ENCODE assay signal across 8 mouse cellular contexts in genomic region chr1:34006828-34007361, GRCm38 (mm10).
DNase-seq lines count a peak whose midpoint lies in the region; ATAC-seq lines count a peak whose summit lies in the region.

No protein-coding gene starts in this region.

- H3K9ac ChIP-seq in heart, embryonic 14.5 days (ENCODE audit: low read length), result no peak overlapping the region
- H3K9ac ChIP-seq in hindbrain, embryonic 12.5 days, result peak overlapping the region; percentile 75
- peak overlapping the region; percentile 83 for H3K9ac ChIP-seq in midbrain, embryonic 13.5 days (replicated peaks)

- ATAC-seq in heart, embryonic 14.5 days (ENCODE audit: insufficient number of reproducible peaks, insufficient read depth, low FRiP score, low read depth), result no peak
- no peak for ATAC-seq in hindbrain, embryonic 12.5 days (ENCODE audit: low FRiP score)
- no peak for ATAC-seq in midbrain, embryonic 13.5 days
- no peak for ATAC-seq in erythroid progenitor cell, adult 5-6 weeks (replicated peaks; ENCODE audit: low FRiP score, poor library complexity, severe bottlenecking)

- DNase-seq in heart, adult 8-10 months (ENCODE audit: low spot score), result no peak
- peak; percentile 37 for DNase-seq in brain, adult 2 months (ENCODE audit: low read depth, low spot score)
- DNase-seq in testis, postnatal 10 days (ENCODE audit: low spot score), result no peak
- DNase-seq in adipocyte (ENCODE audit: low spot score), result no peak

- H3K27ac ChIP-seq in heart, embryonic 14.5 days (replicated peaks in 1 of 2; ENCODE audit: control insufficient read depth in 1 of 2, insufficient read depth in 1 of 2, low read depth in 2 of 2, low read length in 2 of 2), result no peak overlapping the region
- H3K27ac ChIP-seq in hindbrain, embryonic 12.5 days, result peak overlapping the region; percentile 89; the same call in 1 of the 2 replicates
- H3K27ac ChIP-seq in midbrain, embryonic 13.5 days, result peak overlapping the region; percentile 91

- H3K9me3 ChIP-seq in heart, embryonic 14.5 days (ENCODE audit: control insufficient read depth, low read length), result no peaks in the 10 kb centered on the region
- H3K9me3 ChIP-seq in hindbrain, embryonic 12.5 days (replicated peaks), result no peaks in the 10 kb centered on the region
- H3K9me3 ChIP-seq in midbrain, embryonic 13.5 days, result no peaks in the 10 kb centered on the region

- H3K27me3 ChIP-seq in heart, embryonic 14.5 days (ENCODE audit: control insufficient read depth, insufficient read depth, low read length), result no peaks in the 10 kb centered on the region
- H3K27me3 ChIP-seq in hindbrain, embryonic 12.5 days, result no peaks in the 10 kb centered on the region
- H3K27me3 ChIP-seq in midbrain, embryonic 13.5 days, result no peaks in the 10 kb centered on the region

- peak overlapping the region in 1 of 2 experiments; percentile 48; a peak in 2 of 4 replicates for H3K4me3 ChIP-seq in heart, embryonic 14.5 days (ENCODE audit: control insufficient read depth in 1 of 2, insufficient read depth in 1 of 2, low read depth in 1 of 2, low read length in 2 of 2)
- H3K4me3 ChIP-seq in hindbrain, embryonic 12.5 days, result peak overlapping the region; percentile 61
- peak overlapping the region; percentile 74 for H3K4me3 ChIP-seq in midbrain, embryonic 13.5 days (replicated peaks)

- peaks cover 2 to 24% of the 10 kb centered on the region in 2 experiments; a peak in 2 of 4 replicates for H3K4me1 ChIP-seq in heart, embryonic 14.5 days (ENCODE audit: control insufficient read depth in 2 of 2, insufficient read depth in 2 of 2, low read length in 2 of 2)
- H3K4me1 ChIP-seq in hindbrain, embryonic 12.5 days, result peaks cover 38% of the 10 kb centered on the region
- peaks cover 47% of the 10 kb centered on the region for H3K4me1 ChIP-seq in midbrain, embryonic 13.5 days (replicated peaks)

- no peaks in the 10 kb centered on the region for H3K36me3 ChIP-seq in heart, embryonic 14.5 days (ENCODE audit: control insufficient read depth, insufficient read depth, low read length)
- no peaks in the 10 kb centered on the region for H3K36me3 ChIP-seq in hindbrain, embryonic 12.5 days
- H3K36me3 ChIP-seq in midbrain, embryonic 13.5 days, result no peaks in the 10 kb centered on the region

- H3K4me2 ChIP-seq in heart, embryonic 14.5 days (ENCODE audit: low read length), result peak overlapping the region; percentile 79
- peak overlapping the region; percentile 67 for H3K4me2 ChIP-seq in hindbrain, embryonic 12.5 days (replicated peaks)
- peak overlapping the region; percentile 69 for H3K4me2 ChIP-seq in midbrain, embryonic 13.5 days (replicated peaks)

- 71% methylated on average over 5 of the region's 5 CpGs for WGBS in heart, embryonic 14.5 days
- 16% methylated on average over 5 of the region's 5 CpGs for WGBS in hindbrain, embryonic 12.5 days
- WGBS in midbrain, embryonic 13.5 days, result 21% methylated on average over 5 of the region's 5 CpGs

Comparison
In these comparisons a context has a peak if more than half of its experiments do, and no peak if none do; other contexts are left out.
1. H3K27ac ChIP-seq: peak in hindbrain, embryonic 12.5 days (single experiment) and midbrain, embryonic 13.5 days (single experiment); none in heart, embryonic 14.5 days (0 of 2).
2. Peak in every context shown above with its lines, with median percentiles within 50 percentile points of each other: H3K4me2 ChIP-seq.